Mouse (Mus musculus) heart, adult 2 months (tissue): ENCODE data around the gene Ndufa4. TPM values are rescaled to one million over a fixed set of nuclear protein-coding genes. Genes with fewer than 3 reads are reported as not detected.

Source experiments
- polyA plus RNA-seq: library from polyadenylated mRNA; depleted of rRNA; stranded (reverse); fragments of >200 nt; gene quantifications from 2 replicates; pipeline ENCODE4 v1.2.3, GENCODE M21; 2012; rRNA removed
- total RNA-seq, 2 experiments: library from RNA; stranded (reverse); gene quantifications; 2 replicates each; pipeline ENCODE4 v1.2.3; 2021

Gene Ndufa4
- total and polyA plus RNA-seq, 3 experiments, result 2,447 to 3,253 (median 2,754) TPM

Other genes with a start within 250 kb of the Ndufa4 start
- gene Phf14, start 312 bp upstream of the Ndufa4 start, total RNA-seq, result 10 to 100 TPM; 45.9 to 47.4 TPM
- 8.4 and 21.6 TPM in 2 replicates for gene Phf14, start 312 bp upstream of the Ndufa4 start, polyA plus RNA-seq